Mouse (Mus musculus) kidney, postnatal 14 days (tissue): ENCODE results near the gene Cacng7.
"Not testable (repeated sequence)": the region's sequence is repeated elsewhere in the genome, so short reads cannot be mapped to it uniquely, and the experiment has no call there.

ENCODE experiments used
- DNase-seq: peaks from one replicate; pipeline ENCODE4 v3.0.0; 2022; ENCODE audit warnings: mixed read lengths

Gene Cacng7

DNA sequence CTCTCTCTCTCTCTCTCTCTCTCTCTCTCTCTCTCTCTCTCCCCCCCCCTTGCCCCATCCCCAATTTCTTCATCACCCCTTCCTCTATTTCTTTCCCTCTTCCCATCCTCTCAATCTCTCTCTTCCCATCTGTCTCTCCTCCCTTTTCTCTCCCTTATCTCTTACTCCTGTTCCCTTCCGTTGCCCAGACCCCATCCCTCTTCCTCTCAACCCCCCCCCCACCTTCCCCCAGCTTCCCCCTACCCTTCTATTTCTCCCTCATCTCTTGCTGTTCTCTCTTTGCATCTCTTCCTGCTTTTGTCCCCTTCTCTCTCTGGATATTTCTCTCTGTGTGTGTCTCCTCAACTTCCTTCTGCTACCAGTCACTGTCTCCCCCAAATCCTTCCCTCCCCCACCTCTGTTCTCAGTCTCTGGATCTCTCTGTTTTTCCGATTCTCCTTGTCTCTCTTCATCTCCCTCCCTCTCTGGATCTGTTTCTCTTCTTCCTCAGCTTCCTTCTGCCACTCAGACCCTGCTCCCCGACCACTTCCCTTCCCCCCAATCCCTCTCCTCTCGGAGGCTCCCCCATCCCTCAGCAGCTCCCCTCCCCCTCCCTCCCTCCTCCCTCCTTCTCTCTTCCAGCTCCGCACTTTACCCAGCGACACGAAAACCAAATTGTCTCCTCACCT, 57.8 kb downstream of the Cacng7 start, which contains the start of gene Cacng8:
Cacng8 (plus strand) TSS at position 271 of the 668 bp plus-strand sequence.
- DNase-seq = no peak

- DNase-seq = no peak
Observed at GRCm38 (mm10) chr7:3391081-3391451, 58.3 kb downstream of the Cacng7 start.

GRCm38 (mm10) chr7:3391809-3392208, 59.1 kb downstream of the Cacng7 start:
- DNase-seq = no peak

GRCm38 (mm10) chr7:3397355-3397754, 64.6 kb downstream of the Cacng7 start:
- DNase-seq = no peak

DNA sequence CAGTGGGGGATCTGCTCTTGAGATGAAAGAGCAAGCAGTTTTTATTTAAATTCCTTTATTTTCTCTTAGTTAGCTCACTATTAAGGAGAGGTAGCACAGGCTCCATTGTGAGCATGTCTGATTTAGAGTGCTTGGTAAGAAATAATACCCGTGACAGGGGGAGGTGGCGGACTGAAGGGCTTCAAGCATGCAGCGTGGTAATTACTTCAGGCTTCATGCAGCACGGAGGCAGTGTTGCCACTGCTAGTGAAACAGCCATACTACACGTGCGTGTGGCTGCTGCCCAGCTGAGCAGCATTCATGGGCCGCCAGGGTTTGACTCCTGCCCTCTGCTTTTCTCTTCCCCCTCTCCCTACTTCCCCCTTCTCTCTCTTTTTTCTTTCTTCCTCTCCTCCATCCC, 65.0 kb downstream of the Cacng7 start:
- DNase-seq = no peak

GRCm38 (mm10) chr7:3398363-3398762, 65.6 kb downstream of the Cacng7 start:
- not testable (repeated sequence) for DNase-seq

DNA sequence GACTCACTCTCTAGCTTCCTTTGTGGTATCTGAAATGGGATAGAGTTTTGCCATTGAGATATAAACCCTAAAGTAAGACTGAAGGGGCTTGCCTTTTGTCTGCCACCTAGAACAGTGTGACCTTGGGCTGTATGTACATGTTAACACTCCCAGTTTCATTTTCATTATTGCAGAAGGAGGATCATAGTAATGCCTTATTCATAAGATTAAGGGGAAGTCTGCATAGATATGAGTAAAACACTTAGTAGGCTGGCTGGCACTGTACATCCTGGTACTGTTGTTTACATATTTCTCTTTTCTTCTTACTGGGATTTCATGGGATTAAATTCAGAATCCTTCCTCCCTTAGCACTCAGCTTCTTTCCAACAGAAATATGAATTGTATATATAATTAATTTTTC, 67.2 kb downstream of the Cacng7 start:
- DNase-seq = no peak

DNA sequence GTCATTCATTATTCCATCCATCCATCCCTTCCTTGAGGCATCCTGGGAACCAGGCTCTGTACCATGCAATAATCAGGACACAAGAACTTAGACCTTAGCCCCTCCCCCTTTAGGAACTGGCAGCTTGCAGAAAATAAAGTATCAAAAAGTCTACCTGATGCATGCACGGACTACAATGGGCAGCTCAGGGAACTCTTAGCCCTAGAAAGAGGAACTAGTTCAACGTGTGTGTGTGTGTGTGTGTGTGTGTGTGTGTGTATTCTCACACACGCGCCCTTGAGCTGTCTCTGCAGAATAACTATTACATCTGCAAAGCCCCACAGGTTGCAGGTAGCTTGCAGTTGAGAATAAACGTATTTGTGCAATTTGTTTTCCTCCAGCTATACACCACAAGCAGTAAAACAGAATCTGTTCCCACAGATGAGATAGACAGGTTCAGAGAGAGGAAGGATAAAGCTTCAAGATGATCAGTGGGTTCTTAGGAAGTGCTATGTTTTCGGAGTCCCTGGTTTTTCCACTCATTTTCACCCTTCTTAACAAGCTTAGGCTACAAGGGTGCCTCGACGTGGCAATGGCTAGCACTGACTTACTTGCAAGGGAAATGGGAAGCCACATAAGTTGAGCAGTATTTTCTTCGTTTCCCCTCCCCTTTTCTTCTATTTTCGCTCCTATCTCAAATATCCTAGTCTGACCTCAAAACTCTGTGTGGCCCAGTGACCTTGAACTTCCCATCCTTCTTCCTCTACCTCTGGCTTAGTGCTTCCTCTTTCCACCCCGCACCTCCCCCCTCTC, 77.2 kb downstream of the Cacng7 start:
- DNase-seq = no peak

- DNase-seq = peak; percentile 28
Observed at GRCm38 (mm10) chr7:3411160-3411941, 78.6 kb downstream of the Cacng7 start.

DNA sequence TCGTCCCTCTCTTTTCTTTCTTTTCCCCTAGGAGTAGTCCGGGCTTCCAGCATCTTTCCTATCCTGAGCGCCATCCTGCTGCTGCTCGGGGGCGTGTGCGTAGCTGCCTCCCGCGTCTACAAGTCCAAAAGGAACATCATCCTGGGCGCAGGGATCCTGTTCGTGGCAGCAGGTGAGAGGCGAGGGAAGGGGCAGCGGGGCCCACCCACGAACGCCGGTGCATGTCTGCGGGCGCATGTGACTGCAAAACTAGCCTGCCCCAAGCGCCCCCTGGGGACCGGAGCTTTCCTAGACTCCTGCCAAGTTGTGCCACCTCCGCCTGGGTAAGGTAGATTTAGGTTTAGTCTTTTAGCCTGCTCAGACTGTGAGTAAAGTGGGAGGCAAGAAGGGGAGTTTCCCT, 79.3 kb downstream of the Cacng7 start:
- no peak for DNase-seq

- peak; percentile 43 for DNase-seq
Observed at GRCm38 (mm10) chr7:3414888-3415287, 82.1 kb downstream of the Cacng7 start.

GRCm38 (mm10) chr7:3415378-3415777, 82.6 kb downstream of the Cacng7 start:
- peak; percentile 61 for DNase-seq
